Mouse (Mus musculus): ENCODE measurements around the gene Slc7a5. TPM values are rescaled to one million over a fixed set of nuclear protein-coding genes. Genes with fewer than 3 reads are reported as not detected.

Gene Slc7a5
- polyA plus RNA-seq, 1 experiment from 2014 or later, result 10.2 TPM

GRCm38 (mm10) chr8:121889810-121890785 is 17.4 kb downstream of the Slc7a5 start:
- H3K36me3 ChIP-seq (ENCODE audit: insufficient read depth, low read length), result peaks cover 22% of the 10 kb centered on the region
- ATAC-seq (replicated peaks; ENCODE audit: low FRiP score, low read depth), result no peak
- H3K4me1 ChIP-seq (replicated peaks; ENCODE audit: insufficient read depth, low read length), result 0 out of 2 replicates have a peak, but pooled peaks cover 4% of the 10 kb centered on the region
- 77% methylated on average over 15 of the region's 15 CpGs for WGBS
- no peak overlapping the region for H3K27ac ChIP-seq
- H3K27me3 ChIP-seq (ENCODE audit: insufficient read depth, low read length), result no peaks in the 10 kb centered on the region
- TF ChIP-seq CTCF (IDR thresholded peaks at IDR 0.05; ENCODE audit: low read depth), result no peak
- no peak for DNase-seq (ENCODE audit: low spot score)
- H3K4me3 ChIP-seq (replicated peaks; ENCODE audit: low read depth, low read length), result no peak overlapping the region
- H3K4me2 ChIP-seq (ENCODE audit: low read length), result no peak overlapping the region
- no peaks in the 10 kb centered on the region for H3K9me3 ChIP-seq (replicated peaks; ENCODE audit: low read length)
- no peak overlapping the region for H3K9ac ChIP-seq (ENCODE audit: low read depth, low read length)

- no peak for TF ChIP-seq CTCF (IDR thresholded peaks at IDR 0.05; ENCODE audit: low read depth)
- DNase-seq (ENCODE audit: low spot score), result no peak
- 92% methylated on average over 1 of the region's 1 CpGs for WGBS
- Histone ChIP-seq H3K9ac (ENCODE audit: low read depth, low read length) (no peak overlapping the region), H3K4me3 (replicated peaks; ENCODE audit: low read depth, low read length) (no peak overlapping the region), H3K27ac (no peak overlapping the region), H3K9me3 (replicated peaks; ENCODE audit: low read length) (no peaks in the 10 kb centered on the region), H3K36me3 (ENCODE audit: insufficient read depth, low read length) (peaks cover 25% of the 10 kb centered on the region), H3K4me1 (replicated peaks; ENCODE audit: insufficient read depth, low read length) (0 out of 2 replicates have a peak, but pooled peaks cover 4% of the 10 kb centered on the region), H3K4me2 (ENCODE audit: low read length) (no peak overlapping the region), H3K27me3 (ENCODE audit: insufficient read depth, low read length) (no peaks in the 10 kb centered on the region)
- ATAC-seq (replicated peaks; ENCODE audit: low FRiP score, low read depth), result no peak
Observed at GRCm38 (mm10) chr8:121889317-121889716, 18.2 kb downstream of the Slc7a5 start.

GRCm38 (mm10) chr8:121887547-121887946 is 19.9 kb downstream of the Slc7a5 start:
- Histone ChIP-seq H3K27me3 (ENCODE audit: insufficient read depth, low read length) (no peaks in the 10 kb centered on the region), H3K9me3 (replicated peaks; ENCODE audit: low read length) (no peaks in the 10 kb centered on the region), H3K4me1 (replicated peaks; ENCODE audit: insufficient read depth, low read length) (no peaks in the 10 kb centered on the region), H3K4me3 (replicated peaks; ENCODE audit: low read depth, low read length) (no peak overlapping the region), H3K4me2 (ENCODE audit: low read length) (no peak overlapping the region), H3K9ac (ENCODE audit: low read depth, low read length) (no peak overlapping the region), H3K27ac (no peak overlapping the region), H3K36me3 (ENCODE audit: insufficient read depth, low read length) (peaks cover 27% of the 10 kb centered on the region)
- no peak for TF ChIP-seq CTCF (IDR thresholded peaks at IDR 0.05; ENCODE audit: low read depth)
- no peak for DNase-seq (ENCODE audit: low spot score)
- WGBS, result 71% methylated on average over 1 of the region's 1 CpGs
- no peak for ATAC-seq (replicated peaks; ENCODE audit: low FRiP score, low read depth)

- no peak for ATAC-seq (replicated peaks; ENCODE audit: low FRiP score, low read depth)
- TF ChIP-seq CTCF (IDR thresholded peaks at IDR 0.05; ENCODE audit: low read depth), result no peak
- Histone ChIP-seq H3K36me3 (ENCODE audit: insufficient read depth, low read length) (peaks cover 30% of the 10 kb centered on the region), H3K4me2 (ENCODE audit: low read length) (no peak overlapping the region), H3K4me3 (replicated peaks; ENCODE audit: low read depth, low read length) (no peak overlapping the region), H3K4me1 (replicated peaks; ENCODE audit: insufficient read depth, low read length) (no peaks in the 10 kb centered on the region), H3K9ac (ENCODE audit: low read depth, low read length) (no peak overlapping the region), H3K9me3 (replicated peaks; ENCODE audit: low read length) (no peaks in the 10 kb centered on the region), H3K27me3 (ENCODE audit: insufficient read depth, low read length) (no peaks in the 10 kb centered on the region), H3K27ac (no peak overlapping the region)
- 87% methylated on average over 6 of the region's 6 CpGs for WGBS
- DNase-seq (ENCODE audit: low spot score), result no peak
Observed at GRCm38 (mm10) chr8:121885433-121885832, 22.1 kb downstream of the Slc7a5 start.

- Histone ChIP-seq H3K4me1 (replicated peaks; ENCODE audit: insufficient read depth, low read length) (no peaks in the 10 kb centered on the region), H3K27ac (no peak overlapping the region), H3K4me3 (replicated peaks; ENCODE audit: low read depth, low read length) (no peak overlapping the region), H3K27me3 (ENCODE audit: insufficient read depth, low read length) (no peaks in the 10 kb centered on the region), H3K36me3 (ENCODE audit: insufficient read depth, low read length) (peaks cover 30% of the 10 kb centered on the region), H3K9ac (ENCODE audit: low read depth, low read length) (no peak overlapping the region), H3K4me2 (ENCODE audit: low read length) (no peak overlapping the region), H3K9me3 (replicated peaks; ENCODE audit: low read length) (no peaks in the 10 kb centered on the region)
- 94% methylated on average over 9 of the region's 9 CpGs for WGBS
- no peak for TF ChIP-seq CTCF (IDR thresholded peaks at IDR 0.05; ENCODE audit: low read depth)
- DNase-seq (ENCODE audit: low spot score), result no peak
- ATAC-seq (replicated peaks; ENCODE audit: low FRiP score, low read depth), result no peak
Observed at GRCm38 (mm10) chr8:121885001-121885400, 22.5 kb downstream of the Slc7a5 start.

GRCm38 (mm10) chr8:121884181-121884580 is 23.3 kb downstream of the Slc7a5 start:
- DNase-seq (ENCODE audit: low spot score), result no peak
- peaks cover 30% of the 10 kb centered on the region for H3K36me3 ChIP-seq (ENCODE audit: insufficient read depth, low read length)
- TF ChIP-seq CTCF (IDR thresholded peaks at IDR 0.05; ENCODE audit: low read depth), result no peak
- H3K4me1 ChIP-seq (replicated peaks; ENCODE audit: insufficient read depth, low read length), result no peaks in the 10 kb centered on the region
- 89% methylated on average over 3 of the region's 3 CpGs for WGBS
- no peak overlapping the region for H3K27ac ChIP-seq
- no peaks in the 10 kb centered on the region for H3K27me3 ChIP-seq (ENCODE audit: insufficient read depth, low read length)
- H3K9me3 ChIP-seq (replicated peaks; ENCODE audit: low read length), result no peaks in the 10 kb centered on the region
- no peak overlapping the region for H3K4me3 ChIP-seq (replicated peaks; ENCODE audit: low read depth, low read length)
- no peak overlapping the region for H3K4me2 ChIP-seq (ENCODE audit: low read length)
- H3K9ac ChIP-seq (ENCODE audit: low read depth, low read length), result no peak overlapping the region
- ATAC-seq (replicated peaks; ENCODE audit: low FRiP score, low read depth), result no peak
